Mouse (Mus musculus): Measurements from ENCODE around the gene 4921539E11Rik. TPM values are rescaled to one million over a fixed set of nuclear protein-coding genes. Genes with fewer than 3 reads are reported as not detected.

4921539E11Rik gene
- polyA plus RNA-seq (2017; shearing (Covaris generic)) = not detected

DNA sequence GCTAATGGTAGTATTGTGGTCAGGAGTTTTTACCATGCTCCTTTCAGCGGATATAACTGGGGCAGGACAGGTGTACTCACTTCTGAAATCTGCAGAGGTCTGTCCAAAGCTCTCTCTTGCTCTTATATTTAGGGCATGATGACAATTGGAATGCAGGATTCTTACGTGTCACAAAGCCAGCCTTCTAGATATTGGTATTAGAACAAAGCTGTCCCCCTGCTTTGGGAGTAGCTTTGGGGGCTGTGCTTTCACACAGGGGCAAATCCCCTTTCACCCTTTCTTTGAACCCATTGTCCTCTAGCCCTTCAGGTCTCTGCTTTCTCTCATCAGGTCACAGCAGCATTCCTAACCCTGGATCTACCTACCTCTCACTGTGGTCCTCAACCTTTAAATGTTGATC is at the start of gene 4921539E11Rik:
4921539E11Rik (minus strand) TSS at position 101 of the 400 bp plus-strand sequence.

DNA sequence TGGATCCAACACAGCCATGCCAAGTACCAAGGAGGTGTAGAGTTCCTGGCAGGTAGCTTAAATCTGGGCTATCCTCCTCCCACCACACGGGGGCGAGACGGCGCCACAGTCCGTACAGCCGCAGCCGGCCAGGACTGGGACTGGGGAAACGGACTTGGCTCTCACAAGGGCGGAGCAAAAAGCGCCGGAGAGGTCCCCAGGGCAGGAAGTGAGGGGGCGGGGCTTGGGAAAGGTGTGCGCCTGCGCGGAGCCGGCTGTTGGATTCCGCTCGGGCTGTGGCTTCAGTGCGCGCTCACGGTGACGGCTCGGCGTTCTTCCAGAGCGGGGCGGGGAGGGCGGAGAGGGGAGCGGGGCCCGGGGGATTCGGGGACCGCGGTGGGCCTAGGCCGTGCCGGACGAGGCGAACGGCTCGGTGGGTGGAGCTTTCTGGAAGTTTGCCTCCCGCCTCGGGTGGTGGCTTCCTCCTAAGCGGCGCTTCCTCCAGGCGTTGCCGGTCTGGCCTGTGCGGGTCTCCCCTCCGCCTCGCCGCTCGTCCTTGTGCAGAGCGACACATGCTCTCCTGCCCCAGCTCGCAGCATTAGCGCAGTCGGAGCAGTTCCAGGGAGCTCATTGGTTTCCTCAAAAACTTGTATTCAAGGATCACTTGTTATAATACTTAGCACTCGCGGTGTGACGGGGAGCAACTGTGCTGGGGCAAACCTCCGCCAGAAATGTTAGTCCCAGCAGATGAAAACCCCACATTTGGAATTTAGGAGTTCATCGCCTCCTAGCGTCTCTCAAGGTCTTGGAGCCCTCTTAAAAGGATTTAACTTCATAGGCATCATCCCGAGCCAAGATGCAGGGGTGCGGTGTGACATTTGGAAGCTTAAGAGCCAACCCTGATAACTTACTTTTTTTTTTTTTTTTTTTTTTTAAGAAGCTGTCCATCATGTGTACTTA is 23.2 kb upstream of the 4921539E11Rik start, which contains the start of gene Oma1:
Oma1 (plus strand) TSS at position 226 of the 939 bp plus-strand sequence.

DNA sequence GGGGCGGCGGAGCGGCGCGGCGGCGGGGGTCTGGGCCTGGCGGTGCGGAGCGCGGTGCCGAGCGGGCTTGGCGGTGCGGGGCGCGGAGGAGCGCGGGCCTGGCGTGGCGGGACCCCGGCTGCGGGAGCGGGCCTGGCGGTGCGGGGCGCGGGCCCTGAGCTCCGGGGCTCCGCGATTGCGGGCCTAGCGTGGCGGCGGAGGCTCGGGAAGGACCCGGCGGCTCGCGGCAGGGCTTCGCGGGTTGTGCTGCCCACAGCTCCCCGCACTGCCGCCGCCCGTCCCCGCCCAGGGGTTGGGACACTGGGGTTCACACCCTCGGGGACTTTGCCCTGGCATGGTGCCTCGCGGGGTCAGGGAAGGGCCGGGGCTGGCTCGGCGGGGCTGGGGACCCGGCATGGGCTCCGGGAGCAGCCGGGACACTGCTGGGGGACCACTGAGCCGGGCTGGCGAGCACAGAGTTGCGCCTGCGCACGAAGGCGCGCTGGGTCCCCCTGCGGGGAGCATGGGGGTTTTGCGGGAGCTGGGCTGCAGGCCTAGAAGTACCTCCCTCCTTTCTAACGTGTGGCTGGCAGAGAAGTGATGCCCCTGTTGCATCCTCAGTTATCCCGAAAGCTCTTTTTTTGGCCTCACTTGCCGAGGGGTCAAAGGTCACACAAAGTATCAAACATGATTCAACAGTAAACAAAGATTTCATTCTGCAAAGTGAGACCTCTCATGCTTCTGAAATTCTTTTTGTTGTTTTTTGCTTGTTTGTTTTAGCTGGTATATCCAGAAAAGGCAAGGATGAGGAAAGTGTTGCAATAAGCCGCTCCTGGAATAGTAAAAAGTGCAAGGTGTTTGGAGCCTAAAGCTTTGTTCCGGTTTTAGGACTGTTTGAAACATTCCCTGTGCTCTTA is 75.5 kb downstream of the 4921539E11Rik start, which contains the start of gene Slc35d1:
Slc35d1 (minus strand) TSS at position 240 of the 896 bp plus-strand sequence.

Other genes with a start within 250 kb of the 4921539E11Rik start
- 72.2 TPM for gene Mier1, start 176.5 kb downstream of the 4921539E11Rik start, polyA plus RNA-seq (2017; shearing (Covaris generic))
- gene Wdr78, start 176.3 kb downstream of the 4921539E11Rik start, polyA plus RNA-seq (2017; shearing (Covaris generic)) = 3.3 TPM
- 38.6 TPM for gene Slc35d1, start 75.7 kb downstream of the 4921539E11Rik start, polyA plus RNA-seq (2017; shearing (Covaris generic))
- 32.8 TPM for gene Oma1, start 22.9 kb upstream of the 4921539E11Rik start, polyA plus RNA-seq (2017; shearing (Covaris generic))

All from CD4-positive, CD25-positive, alpha-beta regulatory T cell, adult 9 weeks (primary cell).